Comparison of ENCODE assay signal across 8 mouse cellular contexts in genomic region chr11:94159911-94160415, GRCm38 (mm10). TPM values are rescaled to one million over a fixed set of nuclear protein-coding genes. Genes with fewer than 3 reads are reported as not detected.
DNase-seq lines count a peak whose midpoint lies in the region; ATAC-seq and TF ChIP-seq lines count a peak whose summit lies in the region.

No protein-coding gene starts in this region.

- TF ChIP-seq POLR2A in cerebellum, adult 2 months (IDR thresholded peaks at IDR 0.05; ENCODE audit: borderline replicate concordance, insufficient read depth, low read length): no peak

- H3K9ac ChIP-seq in lung, embryonic 16.5 days (ENCODE audit: low read length): peak overlapping the region; percentile 21
- H3K9ac ChIP-seq in limb, embryonic 12.5 days (replicated peaks): peak overlapping the region; percentile 18; the same call in 1 of the 2 replicates
- no peak overlapping the region for H3K9ac ChIP-seq in stomach, postnatal 0 days (ENCODE audit: low read length)

- H3K27me3 ChIP-seq in cerebellum, adult 2 months (ENCODE audit: control insufficient read depth, insufficient read depth, low read length): no peaks in the 10 kb centered on the region
- H3K27me3 ChIP-seq in lung, embryonic 16.5 days (ENCODE audit: control insufficient read depth, insufficient read depth, low read depth, low read length): no peaks in the 10 kb centered on the region
- H3K27me3 ChIP-seq in limb, embryonic 12.5 days: peaks cover 8% of the 10 kb centered on the region
- no peaks in the 10 kb centered on the region for H3K27me3 ChIP-seq in stomach, postnatal 0 days (ENCODE audit: control insufficient read depth, insufficient read depth, low read length)

- no peak for DNase-seq in cerebellum, adult 2 months
- DNase-seq in cerebellum, adult 11-12 months: no peak
- no peak for DNase-seq in lung, adult 18-20 months
- no peak for DNase-seq in stomach, postnatal 0 days (ENCODE audit: low spot score)
- no peak for DNase-seq in left cerebral cortex, adult 9 months (ENCODE audit: low spot score in 2 of 2)
- DNase-seq in adrenal gland, adult 8-10 months: no peak

- peak overlapping the region; percentile 38 for H3K4me2 ChIP-seq in lung, embryonic 16.5 days (ENCODE audit: low read depth, low read length)
- peak overlapping the region; percentile 55 for H3K4me2 ChIP-seq in limb, embryonic 12.5 days
- H3K4me2 ChIP-seq in stomach, postnatal 0 days (replicated peaks; ENCODE audit: low read depth): peak overlapping the region; percentile 44; the same call in 1 of the 2 replicates

- no peaks in the 10 kb centered on the region for H3K9me3 ChIP-seq in lung, embryonic 16.5 days (ENCODE audit: control insufficient read depth, low read length)
- H3K9me3 ChIP-seq in limb, embryonic 12.5 days: no peaks in the 10 kb centered on the region
- H3K9me3 ChIP-seq in stomach, postnatal 0 days (ENCODE audit: control insufficient read depth, low read length): no peaks in the 10 kb centered on the region

- no peak for TF ChIP-seq EP300 in stomach, postnatal 0 days (optimal IDR thresholded peaks at IDR 0.05)

- TF ChIP-seq CTCF in cerebellum, adult 2 months (IDR thresholded peaks at IDR 0.05; ENCODE audit: borderline replicate concordance, insufficient read depth, low read depth, low read length): no peak
- TF ChIP-seq CTCF in stomach, postnatal 0 days (IDR thresholded peaks at IDR 0.05; ENCODE audit: low read depth): no peak

- H3K27ac ChIP-seq in cerebellum, adult 2 months (ENCODE audit: insufficient read depth, low read length): peak overlapping the region; percentile 50
- H3K27ac ChIP-seq in lung, embryonic 16.5 days (ENCODE audit: low read length): peak overlapping the region; percentile 81
- peak overlapping the region; percentile 92 for H3K27ac ChIP-seq in limb, embryonic 12.5 days
- peak overlapping the region; percentile 95 for H3K27ac ChIP-seq in stomach, postnatal 0 days (replicated peaks)

- H3K4me1 ChIP-seq in cerebellum, adult 2 months (ENCODE audit: control insufficient read depth, insufficient read depth, low read length): peaks cover 15% of the 10 kb centered on the region
- H3K4me1 ChIP-seq in lung, embryonic 16.5 days (replicated peaks; ENCODE audit: control insufficient read depth, insufficient read depth, low read length): peaks cover 24% of the 10 kb centered on the region
- H3K4me1 ChIP-seq in limb, embryonic 12.5 days (replicated peaks): peaks cover 33% of the 10 kb centered on the region
- H3K4me1 ChIP-seq in stomach, postnatal 0 days (replicated peaks; ENCODE audit: control insufficient read depth, insufficient read depth): peaks cover 9% of the 10 kb centered on the region

- 13% methylated on average over 7 of the region's 7 CpGs for WGBS in cerebellum, adult 2 months
- 55% methylated on average over 7 of the region's 7 CpGs for WGBS in lung, embryonic 16.5 days
- 34% methylated on average over 7 of the region's 7 CpGs for WGBS in limb, embryonic 12.5 days
- WGBS in stomach, postnatal 0 days: 44% methylated on average over 7 of the region's 7 CpGs

- H3K36me3 ChIP-seq in lung, embryonic 16.5 days (ENCODE audit: control insufficient read depth, insufficient read depth, low read length): no peaks in the 10 kb centered on the region
- no peaks in the 10 kb centered on the region for H3K36me3 ChIP-seq in limb, embryonic 12.5 days
- H3K36me3 ChIP-seq in stomach, postnatal 0 days (ENCODE audit: control insufficient read depth, insufficient read depth, low read length): no peaks in the 10 kb centered on the region

- ATAC-seq in lung, embryonic 16.5 days (ENCODE audit: low read depth): no peak
- 0 out of 2 replicates have a peak, but pooled peaks have one; percentile 9 for ATAC-seq in limb, embryonic 12.5 days (ENCODE audit: insufficient number of reproducible peaks, insufficient read depth, low FRiP score, low TSS enrichment, low read depth)
- ATAC-seq in stomach, postnatal 0 days (ENCODE audit: low FRiP score, low TSS enrichment): no peak

- H3K4me3 ChIP-seq in cerebellum, adult 2 months (replicated peaks; ENCODE audit: insufficient read depth, low read depth, low read length): no peak overlapping the region
- no peak overlapping the region for H3K4me3 ChIP-seq in lung, embryonic 16.5 days (ENCODE audit: low read length)
- H3K4me3 ChIP-seq in limb, embryonic 12.5 days (replicated peaks): peak overlapping the region; percentile 27; the same call in 1 of the 2 replicates
- no peak overlapping the region for H3K4me3 ChIP-seq in stomach, postnatal 0 days (ENCODE audit: low read depth, low read length)

RNA-seq across cellular contexts. Expression of gene Tob1, which starts 51.3 kb away (rescaled TPM):
- polyA plus RNA-seq in cerebellum, adult 2 months (2012; rRNA removed): 55.9 and 56.0 TPM in 2 replicates
- polyA plus RNA-seq in lung, embryonic 16.5 days (2015; fragmentation: Nextera tagmentation; extraction: Ambion mirVana): 25.8 and 28.9 TPM in 2 replicates
- 36.8 and 37.1 TPM in 2 replicates for polyA plus RNA-seq in limb, embryonic 12.5 days (2016; fragmentation: Nextera tagmentation; extraction: Ambion mirVana)
- 71.1 and 74.1 TPM in 2 replicates for polyA plus RNA-seq in stomach, postnatal 0 days (2015; fragmentation: Nextera tagmentation; extraction: Ambion mirVana)
- 100 to 1,000 TPM; 162 to 301 (median 191) TPM for total RNA-seq in adrenal gland, adult 8-10 months (2022)
